Mouse (Mus musculus) olfactory bulb, adult 2 months (tissue): ENCODE data around the gene Lrba.

Experiments
- CTCF ChIP-seq: fragments of 200-500 bp; IDR thresholded peaks from 2 replicates; pipeline ENCODE4 v1.5.1; 2012; ENCODE audit warnings: low read depth, mild to moderate bottlenecking, low read length, moderate library complexity; ENCODE audit not compliant: insufficient read depth
- POLR2A ChIP-seq: fragments of 200-500 bp; IDR thresholded peaks from 2 replicates; pipeline ENCODE4 v1.6.1; 2012; ENCODE audit warnings: mild to moderate bottlenecking, low read depth, low read length, moderate library complexity; ENCODE audit not compliant: insufficient read depth

GRCm38 (mm10) chr3:86531531-86532269 lies 307.2 kb downstream of the Lrba start:
- TF ChIP-seq POLR2A, result no peak
- TF ChIP-seq CTCF, result no peak
